Mouse (Mus musculus): ENCODE data around the gene Slc25a43. TPM values are rescaled to one million over a fixed set of nuclear protein-coding genes. Genes with fewer than 3 reads are reported as not detected.

The Slc25a43 gene
- total and polyA plus RNA-seq, 2 experiments from 2014 or later: 0.33 to 0.54 TPM

GRCm38 (mm10) chrX:36762289-36762688 is 18.8 kb downstream of the Slc25a43 start:
- H3K9me3 ChIP-seq (ENCODE audit: low read length): no peaks in the 10 kb centered on the region
- H3K9ac ChIP-seq: no peak overlapping the region
- ATAC-seq (no peak), DNase-seq (no peak)
- 0 out of 2 replicates have a peak, but pooled peaks cover 3% of the 10 kb centered on the region for H3K4me1 ChIP-seq (ENCODE audit: insufficient read depth)
- TF ChIP-seq CTCF (IDR thresholded peaks at IDR 0.05; ENCODE audit: low read depth): no peak
- WGBS: 61% methylated on average over 5 of the region's 5 CpGs
- H3K4me3 ChIP-seq (ENCODE audit: low read depth, low read length): no peak overlapping the region
- no peaks in the 10 kb centered on the region for H3K36me3 ChIP-seq (ENCODE audit: insufficient read depth)
- H3K4me2 ChIP-seq (ENCODE audit: low read depth): no peak overlapping the region
- H3K27ac ChIP-seq (ENCODE audit: low read depth, low read length): no peak overlapping the region
- H3K27me3 ChIP-seq (ENCODE audit: insufficient read depth, low read length): no peaks in the 10 kb centered on the region

GRCm38 (mm10) chrX:36762894-36763293 is 19.4 kb downstream of the Slc25a43 start:
- Histone ChIP-seq H3K9ac (no peak overlapping the region), H3K36me3 (ENCODE audit: insufficient read depth) (no peaks in the 10 kb centered on the region), H3K27me3 (ENCODE audit: insufficient read depth, low read length) (no peaks in the 10 kb centered on the region), H3K4me3 (ENCODE audit: low read depth, low read length) (no peak overlapping the region), H3K27ac (ENCODE audit: low read depth, low read length) (no peak overlapping the region), H3K4me1 (ENCODE audit: insufficient read depth) (0 out of 2 replicates have a peak, but pooled peaks cover 3% of the 10 kb centered on the region), H3K9me3 (ENCODE audit: low read length) (no peaks in the 10 kb centered on the region), H3K4me2 (ENCODE audit: low read depth) (no peak overlapping the region)
- no peak for DNase-seq
- 35% methylated on average over 4 of the region's 4 CpGs for WGBS
- no peak for TF ChIP-seq CTCF (IDR thresholded peaks at IDR 0.05; ENCODE audit: low read depth)
- ATAC-seq: no peak

GRCm38 (mm10) chrX:36763298-36763933 is 20.0 kb downstream of the Slc25a43 start:
- no peaks in the 10 kb centered on the region for H3K36me3 ChIP-seq (ENCODE audit: insufficient read depth)
- WGBS: 27% methylated on average over 11 of the region's 11 CpGs
- peak overlapping the region; percentile 67 for H3K27ac ChIP-seq (ENCODE audit: low read depth, low read length)

GRCm38 (mm10) chrX:36763934-36764317 is 20.5 kb downstream of the Slc25a43 start:
- Histone ChIP-seq H3K9me3 (ENCODE audit: low read length) (no peaks in the 10 kb centered on the region), H3K27me3 (ENCODE audit: insufficient read depth, low read length) (no peaks in the 10 kb centered on the region), H3K4me3 (ENCODE audit: low read depth, low read length) (no peak overlapping the region), H3K27ac (ENCODE audit: low read depth, low read length) (0 out of 2 replicates have a peak overlapping the region, but pooled peaks have one; percentile 67), H3K4me1 (ENCODE audit: insufficient read depth) (0 out of 2 replicates have a peak, but pooled peaks cover 3% of the 10 kb centered on the region), H3K9ac (no peak overlapping the region), H3K4me2 (ENCODE audit: low read depth) (no peak overlapping the region), H3K36me3 (ENCODE audit: insufficient read depth) (no peaks in the 10 kb centered on the region)
- DNase-seq (no peak), ATAC-seq (0 out of 2 replicates have a peak, but pooled peaks have one; percentile 6)
- no peak for TF ChIP-seq CTCF (IDR thresholded peaks at IDR 0.05; ENCODE audit: low read depth)
- 20% methylated on average over 2 of the region's 2 CpGs for WGBS

More at GRCm38 (mm10) chrX:36763298-36763933, 20.0 kb downstream of the Slc25a43 start:
- TF ChIP-seq CTCF (IDR thresholded peaks at IDR 0.05; ENCODE audit: low read depth): no peak
- 0 out of 2 replicates have a peak, but pooled peaks cover 3% of the 10 kb centered on the region for H3K4me1 ChIP-seq (ENCODE audit: insufficient read depth)
- no peaks in the 10 kb centered on the region for H3K27me3 ChIP-seq (ENCODE audit: insufficient read depth, low read length)
- ATAC-seq: peak; percentile 61
- 0 out of 2 replicates have a peak overlapping the region, but pooled peaks have one; percentile 8 for H3K4me2 ChIP-seq (ENCODE audit: low read depth)
- H3K9me3 ChIP-seq (ENCODE audit: low read length): no peaks in the 10 kb centered on the region
- no peak overlapping the region for H3K4me3 ChIP-seq (ENCODE audit: low read depth, low read length)
- DNase-seq: no peak
- H3K9ac ChIP-seq: no peak overlapping the region

- Histone ChIP-seq H3K4me1 (ENCODE audit: insufficient read depth) (0 out of 2 replicates have a peak, but pooled peaks cover 3% of the 10 kb centered on the region), H3K4me2 (ENCODE audit: low read depth) (no peak overlapping the region), H3K27me3 (ENCODE audit: insufficient read depth, low read length) (no peaks in the 10 kb centered on the region), H3K4me3 (ENCODE audit: low read depth, low read length) (no peak overlapping the region), H3K9me3 (ENCODE audit: low read length) (no peaks in the 10 kb centered on the region), H3K9ac (no peak overlapping the region), H3K27ac (ENCODE audit: low read depth, low read length) (no peak overlapping the region), H3K36me3 (ENCODE audit: insufficient read depth) (no peaks in the 10 kb centered on the region)
- DNase-seq: no peak
- no peak for TF ChIP-seq CTCF (IDR thresholded peaks at IDR 0.05; ENCODE audit: low read depth)
- no peak for ATAC-seq
- WGBS: 48% methylated on average over 5 of the region's 5 CpGs
Observed at GRCm38 (mm10) chrX:36767386-36767785, 23.9 kb downstream of the Slc25a43 start.

GRCm38 (mm10) chrX:36772591-36772990 is 29.1 kb downstream of the Slc25a43 start:
- no peak for ATAC-seq
- no peak overlapping the region for H3K4me3 ChIP-seq (ENCODE audit: low read depth, low read length)
- 92% methylated on average over 6 of the region's 6 CpGs for WGBS
- H3K36me3 ChIP-seq (ENCODE audit: insufficient read depth): no peaks in the 10 kb centered on the region
- H3K27me3 ChIP-seq (ENCODE audit: insufficient read depth, low read length): no peaks in the 10 kb centered on the region
- H3K4me2 ChIP-seq (ENCODE audit: low read depth): no peak overlapping the region
- TF ChIP-seq CTCF (IDR thresholded peaks at IDR 0.05; ENCODE audit: low read depth): no peak
- no peaks in the 10 kb centered on the region for H3K9me3 ChIP-seq (ENCODE audit: low read length)
- no peaks in the 10 kb centered on the region for H3K4me1 ChIP-seq (ENCODE audit: insufficient read depth)
- no peak for DNase-seq
- no peak overlapping the region for H3K27ac ChIP-seq (ENCODE audit: low read depth, low read length)
- H3K9ac ChIP-seq: no peak overlapping the region

- Histone ChIP-seq H3K9me3 (ENCODE audit: low read length) (no peaks in the 10 kb centered on the region), H3K27me3 (ENCODE audit: insufficient read depth, low read length) (no peaks in the 10 kb centered on the region), H3K27ac (ENCODE audit: low read depth, low read length) (no peak overlapping the region), H3K9ac (no peak overlapping the region), H3K4me2 (ENCODE audit: low read depth) (no peak overlapping the region), H3K4me3 (ENCODE audit: low read depth, low read length) (no peak overlapping the region), H3K4me1 (ENCODE audit: insufficient read depth) (no peaks in the 10 kb centered on the region), H3K36me3 (ENCODE audit: insufficient read depth) (no peaks in the 10 kb centered on the region)
- DNase-seq (no peak), ATAC-seq (no peak)
- WGBS: 80% methylated on average over 5 of the region's 5 CpGs
- no peak for TF ChIP-seq CTCF (IDR thresholded peaks at IDR 0.05; ENCODE audit: low read depth)
Observed at GRCm38 (mm10) chrX:36775520-36775919, 32.1 kb downstream of the Slc25a43 start.
